Mouse (Mus musculus): ENCODE data around the gene Elmo3. TPM values are rescaled to one million over a fixed set of nuclear protein-coding genes. Genes with fewer than 3 reads are reported as not detected.

Gene Elmo3
- total and polyA plus RNA-seq, 3 experiments = 0.72 to 1.4 (median 1.3) TPM

DNA sequence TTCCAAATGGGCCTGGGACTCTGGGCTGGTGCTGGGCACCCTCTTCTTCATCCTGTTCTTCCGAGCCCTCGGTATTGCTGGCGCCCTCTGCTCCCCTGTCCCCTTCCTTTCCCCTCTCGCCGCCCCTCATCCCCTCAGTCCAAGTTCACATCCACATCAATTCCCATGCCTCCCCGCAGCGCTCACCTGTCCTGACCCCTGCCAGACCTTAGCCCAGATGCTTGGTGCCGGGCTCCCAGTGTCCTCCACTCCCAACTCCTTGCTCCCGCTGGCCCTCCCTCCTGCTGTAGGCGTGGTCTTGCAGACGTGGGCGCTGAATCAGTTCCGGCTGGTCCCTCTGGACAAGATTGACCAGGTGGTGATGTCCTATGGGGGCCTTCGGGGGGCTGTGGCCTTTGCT is 51.3 kb downstream of the Elmo3 start:
- dilution Hi-C loops (cut with MboI; ENCODE audit: extremely low pct_ligation_motif_present, extremely low pct_unique_long_range_greater_than_20kb, low sequenced_read_pairs) (no loop called here), in situ Hi-C loops (cut with MboI; ENCODE audit: low pct_ligation_motif_present, low pct_unique_long_range_greater_than_20kb, low sequenced_read_pairs) (no loop called here)
- Histone ChIP-seq H3K4me3 (replicated peaks in 1 of 3; ENCODE audit: low read depth in 2 of 3, low read length in 2 of 3, poor library complexity in 1 of 3) (no peak overlapping the region), H3K9me3 (replicated peaks; ENCODE audit: low read length) (no peaks in the 10 kb centered on the region), H3K4me2 (ENCODE audit: insufficient read depth, low read depth, poor library complexity, severe bottlenecking) (no peak overlapping the region), H3K79me2 (replicated peaks; ENCODE audit: control insufficient read depth, extremely low read depth, insufficient read depth, poor library complexity, severe bottlenecking) (no peaks in the 10 kb centered on the region), H3K9ac (ENCODE audit: insufficient read depth, low read depth) (no peak overlapping the region), H3K4me1 (ENCODE audit: control insufficient read depth in 1 of 2, insufficient read depth in 2 of 2) (peaks cover 9 to 18% of the 10 kb centered on the region in 2 experiments), H3K27me3 (replicated peaks) (no peaks in the 10 kb centered on the region), H3K36me3 (replicated peaks in 1 of 2; ENCODE audit: control insufficient read depth in 1 of 2, insufficient read depth in 1 of 2, low read length in 1 of 2) (peaks cover 2 to 23% of the 10 kb centered on the region in 2 experiments), H3K27ac (ENCODE audit: insufficient read depth, low read depth) (no peak overlapping the region)
- no peak for DNase-seq (ENCODE audit: extremely low read depth)
- TF ChIP-seq USF2 (conservative IDR thresholded peaks at IDR 0.05; ENCODE audit: low read depth, low read length) = no peak
- no peak for TF ChIP-seq IRF4 (IDR thresholded peaks at IDR 0.05; ENCODE audit: low read depth, low read length)
- TF ChIP-seq MAFK (IDR thresholded peaks at IDR 0.05; ENCODE audit: insufficient replicate concordance, low read length) = no peak
- TF ChIP-seq TBP (conservative IDR thresholded peaks at IDR 0.05; ENCODE audit: low read depth, low read length) = no peak
- no peak for TF ChIP-seq MYC (IDR thresholded peaks at IDR 0.05; ENCODE audit: low read depth, low read length)
- TF ChIP-seq SMC3 (IDR thresholded peaks at IDR 0.05; ENCODE audit: low read depth, low read length) = no peak
- no peak for TF ChIP-seq E2F4 (IDR thresholded peaks at IDR 0.05; ENCODE audit: insufficient replicate concordance, low read depth, low read length)
- no peak for TF ChIP-seq NRF1 (IDR thresholded peaks at IDR 0.05; ENCODE audit: low read depth, low read length)
- no peak for TF ChIP-seq JUN (IDR thresholded peaks at IDR 0.05; ENCODE audit: insufficient read depth, low read depth, low read length)
- no peak for TF ChIP-seq RAD21 (IDR thresholded peaks at IDR 0.05; ENCODE audit: low read depth, low read length)
- no peak for TF ChIP-seq UBTF (IDR thresholded peaks at IDR 0.05; ENCODE audit: low read depth, low read length)
- no peak for TF ChIP-seq ETS1 (conservative IDR thresholded peaks at IDR 0.05; ENCODE audit: low read depth, low read length)
- no peak for TF ChIP-seq ELF1 (IDR thresholded peaks at IDR 0.05; ENCODE audit: low read depth, low read length)
- TF ChIP-seq TCF12 (IDR thresholded peaks at IDR 0.05; ENCODE audit: low read depth, low read length) = no peak
- TF ChIP-seq MAZ (IDR thresholded peaks at IDR 0.05; ENCODE audit: low read depth, low read length) = no peak
- TF ChIP-seq CHD2 (IDR thresholded peaks at IDR 0.05; ENCODE audit: low read length) = no peak

DNA sequence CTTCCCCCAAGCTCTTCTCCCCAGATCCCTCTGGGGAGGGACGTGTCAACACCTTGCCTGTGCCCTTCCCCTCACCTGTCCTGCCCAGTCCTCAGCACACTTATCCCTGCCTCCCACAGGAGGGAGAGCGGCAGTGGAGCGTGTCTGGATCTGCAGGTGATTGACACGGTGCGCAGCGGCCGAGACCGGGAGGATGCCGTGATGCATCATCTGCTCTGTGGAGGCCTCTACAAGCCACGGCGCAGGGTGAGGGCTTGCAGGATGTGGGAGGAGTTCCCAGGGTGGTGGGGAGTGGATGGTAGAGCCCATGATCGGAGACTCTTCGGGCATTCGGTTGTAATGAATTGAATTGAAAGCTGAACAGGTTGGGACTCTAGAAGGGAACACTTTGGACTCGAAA is 53.8 kb downstream of the Elmo3 start:
- dilution Hi-C loops (cut with MboI; ENCODE audit: extremely low pct_ligation_motif_present, extremely low pct_unique_long_range_greater_than_20kb, low sequenced_read_pairs) = no loop called here
- no peaks in the 10 kb centered on the region for H3K27me3 ChIP-seq (replicated peaks)

More for the DNA sequence above, 53.8 kb downstream of the Elmo3 start:
- no peak overlapping the region for H3K4me2 ChIP-seq (ENCODE audit: insufficient read depth, low read depth, poor library complexity, severe bottlenecking)
- no peak overlapping the region for H3K9ac ChIP-seq (ENCODE audit: insufficient read depth, low read depth)
- H3K4me1 ChIP-seq (ENCODE audit: control insufficient read depth in 1 of 2, insufficient read depth in 2 of 2) = peaks cover 9 to 18% of the 10 kb centered on the region in 2 experiments
- no peaks in the 10 kb centered on the region for H3K79me2 ChIP-seq (replicated peaks; ENCODE audit: control insufficient read depth, extremely low read depth, insufficient read depth, poor library complexity, severe bottlenecking)
- in situ Hi-C loops (cut with MboI; ENCODE audit: low pct_ligation_motif_present, low pct_unique_long_range_greater_than_20kb, low sequenced_read_pairs) = no loop called here
- no peaks in the 10 kb centered on the region for H3K9me3 ChIP-seq (replicated peaks; ENCODE audit: low read length)
- H3K27ac ChIP-seq (ENCODE audit: insufficient read depth, low read depth) = no peak overlapping the region
- TF ChIP-seq RCOR1 (conservative IDR thresholded peaks at IDR 0.05; ENCODE audit: low read depth, low read length) (no peak), ZNF384 (IDR thresholded peaks at IDR 0.05; ENCODE audit: low read depth, low read length) (no peak)
- H3K36me3 ChIP-seq (replicated peaks in 1 of 2; ENCODE audit: control insufficient read depth in 1 of 2, insufficient read depth in 1 of 2, low read length in 1 of 2) = peaks cover 2 to 27% of the 10 kb centered on the region in 2 experiments
- DNase-seq (ENCODE audit: extremely low read depth) = no peak
- H3K4me3 ChIP-seq (replicated peaks in 1 of 3; ENCODE audit: low read depth in 2 of 3, low read length in 2 of 3, poor library complexity in 1 of 3) = no peak overlapping the region

Measured in CH12.LX (cell line).